Mouse (Mus musculus): Measurements from ENCODE around the gene Pced1a. TPM values are rescaled to one million over a fixed set of nuclear protein-coding genes. Genes with fewer than 3 reads are reported as not detected.

Pced1a gene
- total RNA-seq, 2 experiments from 2014 or later, result 5.6 to 6.2 TPM

DNA sequence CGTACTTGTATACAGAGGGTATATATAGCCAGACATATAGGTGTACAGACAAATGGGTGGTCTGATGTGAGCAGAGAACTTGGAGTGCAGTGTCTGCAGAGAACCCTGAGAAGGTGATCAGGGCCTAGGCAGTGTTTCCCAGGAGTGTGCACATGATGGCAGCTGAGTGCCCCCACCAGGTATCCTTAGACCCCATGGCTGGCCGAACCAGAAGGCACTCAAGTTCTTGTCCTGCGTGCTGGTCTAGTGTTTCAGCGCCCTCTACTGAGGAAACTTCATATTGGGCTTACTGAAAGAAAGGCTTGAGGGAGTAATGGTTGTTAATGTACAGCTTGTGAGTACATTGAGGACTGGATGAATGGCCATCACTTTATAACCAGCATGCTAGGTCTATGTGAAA lies 8.7 kb upstream of the Pced1a start:
- peak; percentile 53 for DNase-seq

DNA sequence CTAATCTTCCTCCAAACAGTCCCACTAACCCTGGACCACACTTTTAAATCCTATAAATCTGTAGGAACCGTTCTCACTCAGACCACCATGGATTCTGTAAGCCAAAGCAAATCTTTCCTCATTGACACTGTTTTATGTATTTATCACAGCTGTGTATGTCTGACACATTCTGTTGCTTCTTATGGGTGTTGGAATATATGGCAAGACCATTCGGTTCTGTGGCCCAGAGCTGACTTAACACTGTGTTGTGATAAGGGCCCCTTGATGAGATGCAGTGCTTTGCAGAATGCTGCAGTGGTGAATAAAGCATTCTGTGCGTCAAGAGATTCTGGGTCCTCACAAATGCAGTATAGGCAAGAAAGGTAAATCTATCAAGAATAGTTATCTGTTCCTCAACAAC lies 7.7 kb upstream of the Pced1a start:
- no peak for DNase-seq

DNA sequence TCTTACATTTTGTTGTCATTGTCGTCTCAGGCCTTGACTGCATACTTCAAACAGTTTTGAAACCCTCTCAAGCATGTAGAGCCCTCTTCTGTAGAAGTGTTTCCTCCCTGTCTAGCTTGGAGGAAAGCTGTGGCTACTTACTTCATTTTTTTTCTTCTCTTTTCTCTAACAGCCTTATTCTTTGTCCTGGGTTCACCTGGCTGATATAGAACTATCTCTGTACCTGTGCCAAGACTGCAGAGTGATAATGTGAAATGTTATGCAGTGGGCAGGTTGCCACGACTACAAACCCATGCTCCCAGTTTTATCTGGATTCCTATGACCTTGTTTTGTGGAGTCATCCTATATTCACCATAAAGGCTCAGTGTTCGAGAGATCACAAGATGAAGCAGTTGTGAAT lies 6.0 kb upstream of the Pced1a start:
- DNase-seq, result no peak

DNA sequence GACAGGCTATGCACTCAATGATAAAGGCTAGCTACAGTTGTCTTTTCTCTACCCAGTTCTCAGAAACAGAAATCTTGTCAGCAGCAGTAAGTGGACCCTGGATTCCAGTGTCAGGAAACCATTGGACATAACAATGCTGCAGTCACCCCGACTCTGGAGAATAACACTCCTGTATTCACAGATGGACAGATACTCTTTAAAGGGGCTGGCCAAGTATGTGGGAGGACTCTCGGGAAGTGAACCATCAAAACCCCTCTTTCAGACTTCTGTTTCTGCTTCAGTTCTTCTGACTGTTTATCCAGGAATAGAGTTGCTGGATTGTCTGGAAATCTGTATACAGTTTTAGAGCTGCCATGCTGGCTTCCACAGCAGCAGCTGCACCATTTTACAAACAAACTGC lies 5.3 kb upstream of the Pced1a start:
- no peak for DNase-seq

DNA sequence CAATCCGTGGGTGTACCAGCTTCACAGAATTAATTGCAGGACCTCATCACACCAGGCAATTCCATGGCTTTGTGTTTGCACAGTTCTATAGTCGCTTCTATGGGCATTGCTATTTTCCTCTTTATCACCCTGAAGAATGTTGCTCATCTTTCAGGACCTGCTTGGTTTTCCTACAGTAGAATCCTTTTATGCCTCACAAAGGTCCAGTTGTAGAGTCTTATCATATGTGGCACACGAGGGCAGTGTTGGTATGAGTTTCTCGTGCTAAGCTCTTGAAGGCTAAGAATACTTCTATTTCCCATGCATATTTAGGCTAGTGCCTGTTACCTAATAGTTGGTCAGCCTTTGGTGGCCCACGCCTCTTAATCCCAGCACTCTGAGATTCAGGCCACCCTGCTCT lies 611 bp upstream of the Pced1a start:
- DNase-seq, result no peak

DNA sequence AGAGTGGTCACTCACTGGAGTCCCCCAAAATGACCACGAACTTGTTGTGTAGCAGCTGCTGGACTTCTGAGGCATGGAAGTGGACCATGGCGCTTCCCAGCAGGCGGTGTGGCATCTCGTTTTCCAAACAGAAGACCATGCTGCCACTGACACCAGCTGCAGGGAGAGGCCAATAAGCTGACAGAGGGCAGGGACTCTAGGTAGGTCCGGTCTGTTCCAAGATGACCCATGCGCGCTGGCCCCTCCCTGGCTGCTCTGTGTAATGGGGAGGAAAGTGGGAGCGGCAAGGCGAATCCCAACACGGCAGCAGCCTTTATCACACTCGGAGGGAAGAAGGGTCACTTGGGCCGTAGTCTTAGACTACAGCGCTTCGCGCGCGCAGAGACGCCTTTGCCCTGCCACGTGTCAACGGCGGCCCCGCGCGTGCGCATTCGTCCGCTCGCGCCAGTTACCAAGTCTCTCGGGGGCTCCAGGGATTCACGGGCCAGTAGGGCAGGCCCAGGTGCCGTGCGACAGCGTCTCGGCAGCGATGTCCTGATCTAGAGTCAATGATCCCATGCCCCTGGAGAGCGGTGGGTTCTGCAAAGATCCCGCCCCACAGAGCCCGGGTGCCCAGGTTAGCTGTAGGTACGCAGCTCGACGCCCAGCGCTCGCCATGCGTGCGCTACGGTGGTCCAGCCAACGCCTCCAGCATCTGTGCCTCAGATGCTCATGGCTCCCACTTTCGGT lies 940 bp downstream of the Pced1a start:
- DNase-seq, result peak; percentile 84

DNA sequence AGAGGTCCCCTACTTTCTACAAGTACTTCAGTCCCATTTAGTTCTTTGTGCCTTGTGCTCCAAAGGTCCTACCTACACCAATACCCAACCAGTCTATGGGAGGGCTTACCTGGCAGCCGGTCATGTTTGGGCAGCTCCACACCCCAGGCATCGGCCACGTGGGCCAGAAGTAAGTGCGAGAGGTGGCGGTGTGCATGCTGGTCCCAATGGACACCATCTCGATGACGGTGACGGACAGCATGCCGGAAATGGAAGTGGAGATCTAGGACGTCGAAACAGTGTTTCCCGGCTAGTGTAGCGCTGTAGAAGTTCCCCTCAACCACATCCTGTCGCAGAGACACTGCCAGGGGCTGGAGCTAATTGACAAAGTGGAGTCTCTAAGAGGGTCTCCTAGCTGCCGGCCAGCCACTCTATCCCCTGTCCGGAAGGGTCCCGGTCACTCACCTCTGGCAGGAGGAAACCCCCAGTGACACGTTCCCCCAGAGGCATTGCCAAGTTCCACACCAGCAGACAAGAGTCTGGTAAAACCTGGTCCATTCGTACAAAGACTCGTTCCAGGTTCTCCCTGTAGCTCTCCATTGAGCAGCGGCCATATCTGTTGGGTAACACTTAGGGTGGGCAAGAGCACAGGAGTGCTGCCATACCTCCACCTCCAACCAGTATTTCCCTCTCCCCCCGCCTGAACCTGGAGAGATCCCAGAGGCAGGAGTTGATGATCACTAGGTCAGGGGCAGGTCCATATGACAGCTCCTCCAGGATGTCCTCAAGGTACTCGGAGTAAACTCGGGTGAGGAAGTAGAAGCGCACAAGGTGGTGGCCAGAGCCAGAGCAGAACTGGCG lies 2.5 kb downstream of the Pced1a start:
- DNase-seq, result no peak

DNA sequence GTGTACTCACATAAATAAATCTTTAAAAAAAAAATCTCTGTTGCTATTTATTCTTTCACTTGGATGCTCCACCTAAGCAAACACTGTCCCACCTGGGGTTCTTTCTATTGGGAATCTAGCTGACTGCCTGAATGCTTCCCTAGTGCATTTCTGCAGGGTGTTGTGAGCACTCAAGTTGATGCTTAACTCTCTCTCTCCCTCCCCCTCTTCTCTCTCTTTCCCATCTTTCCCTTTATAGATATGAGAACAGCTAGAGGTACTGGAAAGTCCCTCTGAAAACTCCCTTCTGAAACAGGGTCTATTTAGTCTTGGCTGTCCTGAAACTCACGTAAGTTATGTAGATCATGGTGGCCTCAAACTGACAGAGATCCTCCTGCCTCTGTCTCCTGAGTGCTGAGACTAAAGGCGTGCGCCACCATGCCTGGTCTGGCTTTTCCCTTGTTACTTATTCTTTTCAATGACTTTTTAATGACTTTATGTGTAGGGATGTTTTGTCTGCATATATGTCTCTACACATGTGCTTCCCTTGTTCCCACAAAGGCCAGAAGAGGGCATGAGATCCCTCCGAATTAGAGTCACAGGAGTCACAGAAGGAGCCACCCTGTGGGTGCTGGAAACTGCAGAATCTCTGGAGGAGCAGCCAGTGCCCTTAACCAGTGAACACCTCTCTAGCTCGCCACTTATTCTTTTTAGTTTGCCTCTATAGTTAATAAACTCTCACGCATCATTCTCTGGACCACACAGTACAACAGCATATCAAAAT lies 10.2 kb downstream of the Pced1a start:
- no peak for DNase-seq

DNA sequence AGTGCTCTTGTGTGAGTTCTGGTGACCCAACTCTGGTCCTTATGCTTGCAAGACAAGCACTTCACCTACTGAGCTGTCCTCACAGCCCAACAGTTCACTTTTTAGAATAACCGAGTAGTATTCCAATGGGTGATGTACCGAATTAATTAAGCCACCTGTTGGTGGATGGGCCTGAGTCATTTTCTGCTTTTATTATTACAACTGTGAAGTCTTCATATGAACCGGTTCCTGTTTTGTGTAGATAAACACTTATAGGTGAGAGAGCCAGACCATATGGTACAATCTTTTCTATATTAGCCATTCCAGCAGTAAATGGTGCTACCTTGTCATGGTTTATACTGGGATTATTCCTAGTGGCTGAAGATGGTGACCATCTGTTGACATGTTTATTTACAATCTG lies 11.7 kb downstream of the Pced1a start:
- no peak for DNase-seq

DNA sequence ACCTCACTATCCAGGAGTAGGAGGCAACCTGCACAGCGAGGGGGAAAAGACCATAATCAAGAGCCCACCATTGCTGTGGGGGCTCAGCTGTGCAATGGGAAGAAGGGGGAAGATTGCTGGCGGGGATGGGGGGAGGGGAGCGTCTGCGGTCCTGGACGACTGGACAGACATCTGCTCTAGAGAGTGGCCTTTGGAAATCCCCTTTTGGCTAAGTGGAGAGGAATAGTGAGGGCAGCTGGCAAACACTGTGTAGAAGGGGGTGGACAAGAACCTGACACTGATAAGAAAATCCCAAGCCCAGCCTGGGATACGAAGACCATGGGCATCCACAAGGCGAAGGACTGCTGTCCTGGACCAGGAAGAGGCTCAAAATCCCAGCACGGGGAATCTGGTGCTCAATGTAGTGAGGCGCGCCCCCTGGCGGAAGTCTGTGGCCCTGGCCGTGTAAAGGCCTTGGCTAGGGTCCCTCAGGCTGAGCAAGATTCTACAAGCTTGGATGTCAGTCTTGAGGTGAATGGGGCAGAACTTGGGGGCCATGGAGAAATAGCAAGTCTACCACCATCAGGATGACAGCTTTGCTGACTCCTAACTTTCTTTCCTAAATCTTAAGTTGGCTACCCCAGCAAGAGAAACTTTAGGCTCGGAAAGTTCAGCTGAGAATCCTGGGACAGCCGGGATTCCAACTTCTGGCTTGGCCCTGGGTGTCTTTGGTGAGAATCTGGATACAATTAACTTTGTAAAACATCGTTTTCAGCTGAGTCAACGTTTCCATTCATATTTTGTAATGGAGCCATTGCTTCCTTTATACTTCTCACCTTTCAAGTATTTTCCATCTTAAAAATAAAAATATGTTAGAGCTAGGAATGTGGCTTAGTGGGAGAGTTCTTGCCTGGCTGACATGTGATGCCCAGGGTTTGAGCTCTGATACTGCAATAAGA lies 12.7 kb downstream of the Pced1a start:
- DNase-seq, result peak; percentile 92

DNA sequence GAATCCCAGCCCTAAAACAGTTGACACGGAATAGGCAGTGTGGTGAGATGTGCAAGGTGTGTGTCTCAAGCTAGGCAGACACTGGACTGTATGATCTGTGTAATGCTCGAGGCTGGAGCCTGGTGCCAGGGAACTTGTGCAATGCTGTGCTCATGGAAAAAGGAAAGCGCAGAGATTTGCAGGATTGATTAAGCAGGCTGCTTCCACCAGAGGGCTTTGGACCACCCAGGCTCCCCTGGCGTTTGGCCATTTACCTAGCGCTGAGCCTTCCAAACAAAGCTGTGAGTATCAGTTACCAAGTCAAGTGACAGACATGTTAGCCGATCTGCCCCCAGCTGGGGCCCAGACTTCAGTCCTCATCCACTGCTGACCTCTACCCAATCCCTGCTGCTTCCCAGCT lies 16.3 kb downstream of the Pced1a start:
- DNase-seq, result no peak

DNA sequence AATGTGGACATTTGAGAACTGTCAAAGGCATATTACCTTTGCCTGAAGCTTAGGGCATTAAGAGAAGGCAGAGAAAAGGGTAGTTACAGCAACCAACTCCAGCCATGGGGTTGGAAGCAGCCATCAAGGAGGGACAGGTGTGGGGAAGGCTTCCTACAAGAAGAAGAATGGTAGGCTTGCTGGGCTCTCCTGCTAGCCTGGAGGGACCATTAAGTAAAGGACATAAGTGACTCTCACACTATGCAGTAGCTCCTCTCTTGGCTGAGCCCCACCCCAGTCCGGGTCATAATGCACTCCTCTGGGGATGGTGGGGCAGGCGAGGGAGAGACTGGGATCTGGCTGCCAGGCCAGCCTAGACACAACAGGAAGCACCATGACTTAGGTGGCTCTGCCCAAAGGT lies 18.3 kb downstream of the Pced1a start, which contains the start of gene Tmem239:
Gene Tmem239 (plus strand): TSS at position 301 of the 400 bp plus-strand sequence.
- DNase-seq, result no peak

DNA sequence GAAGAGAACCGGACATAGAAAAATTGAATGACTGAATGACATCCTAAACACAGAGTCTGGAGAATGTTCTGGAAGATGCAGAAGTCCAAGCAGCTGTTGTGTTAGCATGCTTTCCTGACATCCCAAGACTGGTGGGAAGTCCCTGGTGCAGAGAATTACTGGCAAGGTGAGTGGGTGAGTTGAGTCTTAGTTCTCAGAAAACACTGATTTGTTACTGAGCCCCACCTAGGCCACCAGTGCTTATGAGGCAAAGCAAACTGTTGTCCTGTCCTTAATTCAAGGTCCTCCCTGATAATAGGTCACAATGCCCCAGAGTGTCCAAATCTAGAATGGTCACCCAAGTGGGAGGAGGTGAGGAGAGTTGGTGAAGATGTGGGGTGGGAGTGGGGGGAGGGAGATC lies 19.6 kb downstream of the Pced1a start, which contains the start of the genes Gm28372 and 1700020A23Rik:
Gene Gm28372 (plus strand): TSS at position 301 of the 400 bp plus-strand sequence.
Gene 1700020A23Rik (plus strand): TSS at position 321 of the 400 bp plus-strand sequence.
- DNase-seq, result no peak

DNA sequence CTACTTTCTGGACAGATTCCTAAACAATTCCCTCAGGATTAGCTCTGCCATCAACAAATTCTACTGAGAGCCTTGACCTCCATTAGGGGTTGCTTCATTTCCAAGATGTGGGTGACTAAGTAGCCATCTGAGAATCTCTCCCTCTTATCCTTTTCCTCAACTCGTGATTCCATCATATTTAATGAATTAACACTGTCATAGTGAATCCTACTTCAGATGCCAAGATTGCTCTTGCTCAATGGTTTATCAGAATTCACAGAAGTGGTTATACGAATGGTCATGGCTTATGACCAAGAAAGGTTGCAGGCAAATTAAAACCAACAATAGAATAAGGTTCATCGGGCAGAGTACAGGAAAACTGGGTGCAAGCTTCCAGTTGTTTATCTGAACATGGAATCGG lies 22.6 kb downstream of the Pced1a start:
- DNase-seq, result no peak

DNA sequence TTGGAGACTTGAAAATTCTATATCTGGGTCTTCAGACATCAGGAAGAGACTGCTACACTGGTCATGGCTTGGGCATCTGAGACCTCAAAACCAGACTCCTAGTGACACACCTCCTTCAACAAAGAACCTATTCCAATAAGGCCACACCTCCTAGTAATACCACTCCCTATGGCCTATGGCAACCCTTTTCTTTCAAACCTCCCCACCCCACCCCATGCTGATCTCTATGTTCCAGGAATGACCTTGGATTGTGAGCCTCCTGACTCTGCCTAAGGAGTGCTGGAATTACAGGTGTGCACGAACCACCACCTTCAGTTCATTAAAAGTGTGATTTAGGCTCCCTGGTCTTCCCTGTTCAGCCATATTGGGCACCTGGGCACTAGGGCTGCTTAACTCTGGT lies 24.5 kb downstream of the Pced1a start:
- no peak for DNase-seq

DNA sequence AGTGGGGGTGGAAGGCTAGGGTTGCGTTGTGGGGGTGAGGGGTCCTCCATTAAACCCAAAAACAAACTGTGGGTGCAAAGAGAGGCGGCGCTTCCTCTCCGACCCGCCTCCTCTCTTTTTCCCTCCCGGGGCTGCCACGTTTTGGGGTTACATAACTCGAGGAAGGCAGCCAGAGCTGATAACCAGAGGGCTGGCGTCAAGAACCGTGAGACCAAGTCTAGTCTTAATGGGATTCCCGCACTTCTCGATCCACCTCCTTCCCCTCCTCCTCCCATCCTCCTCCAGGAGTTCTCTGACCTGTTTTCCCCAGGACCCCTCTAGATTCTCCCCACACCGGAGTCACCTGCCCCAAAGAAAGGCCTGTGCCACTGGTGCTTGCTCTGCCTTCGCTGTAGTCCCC lies 26.4 kb downstream of the Pced1a start:
- DNase-seq, result peak; percentile 51

DNA sequence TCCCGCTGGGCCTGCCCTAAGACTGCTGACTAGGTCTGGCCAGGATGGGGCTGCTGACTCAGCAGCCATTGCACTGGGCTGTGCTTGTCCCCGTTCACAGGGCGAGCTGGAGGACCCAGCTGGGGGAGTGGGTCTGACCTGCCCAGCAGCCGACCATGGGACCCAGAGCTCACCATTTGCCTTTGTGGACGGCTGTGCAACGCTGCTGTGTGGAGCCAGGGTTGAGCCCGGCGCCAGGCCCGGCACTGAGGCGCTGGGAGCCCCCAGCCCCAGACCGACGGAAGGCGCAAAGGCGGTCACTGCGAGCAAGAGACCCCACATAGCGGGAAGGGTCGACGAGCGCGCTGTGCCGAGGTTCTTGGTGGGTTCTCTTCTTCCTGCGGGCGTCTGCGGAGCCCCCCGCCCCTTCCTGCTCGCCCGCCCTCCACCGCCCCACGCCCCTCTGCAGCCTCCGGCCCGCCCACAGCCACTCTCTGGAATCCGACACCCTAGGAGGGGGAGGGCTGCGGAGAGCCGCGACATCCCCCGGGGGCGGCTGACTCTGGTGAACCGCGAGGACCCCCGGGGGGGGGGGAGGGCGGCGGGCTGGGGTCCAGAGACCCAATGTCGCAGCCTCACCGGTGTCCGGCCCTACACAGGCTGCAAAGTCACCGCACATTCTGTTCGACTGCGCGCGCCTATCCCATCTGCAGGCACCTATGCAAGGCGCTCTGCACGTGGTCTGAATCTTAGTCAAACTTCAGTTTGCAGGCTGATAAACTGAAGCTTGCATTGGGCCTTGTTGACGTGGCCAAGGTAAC lies 27.1 kb downstream of the Pced1a start, which contains the start of gene Cpxm1:
Gene Cpxm1 (minus strand): TSS at position 389 of the 800 bp plus-strand sequence.
- peak; percentile 45 for DNase-seq

DNA sequence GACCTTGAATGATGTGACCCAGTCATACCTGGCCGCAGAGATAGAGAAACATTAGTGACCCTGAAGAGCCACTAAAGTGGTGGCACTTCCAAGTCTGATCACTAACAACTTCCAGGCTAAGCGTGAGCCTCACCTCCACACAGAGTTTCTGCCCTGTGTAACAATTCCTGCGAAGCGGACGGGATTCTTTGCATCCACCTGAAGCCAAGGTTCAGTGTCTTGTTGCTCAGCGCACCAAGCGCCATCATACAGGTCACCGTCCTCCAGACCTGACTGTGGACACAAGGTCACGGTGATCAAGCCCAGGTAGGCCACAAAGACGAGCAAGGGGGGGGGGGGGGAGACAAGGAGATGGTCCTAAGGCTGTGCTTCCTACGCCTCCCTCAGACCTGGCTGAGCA lies 28.8 kb downstream of the Pced1a start:
- DNase-seq, result no peak

DNA sequence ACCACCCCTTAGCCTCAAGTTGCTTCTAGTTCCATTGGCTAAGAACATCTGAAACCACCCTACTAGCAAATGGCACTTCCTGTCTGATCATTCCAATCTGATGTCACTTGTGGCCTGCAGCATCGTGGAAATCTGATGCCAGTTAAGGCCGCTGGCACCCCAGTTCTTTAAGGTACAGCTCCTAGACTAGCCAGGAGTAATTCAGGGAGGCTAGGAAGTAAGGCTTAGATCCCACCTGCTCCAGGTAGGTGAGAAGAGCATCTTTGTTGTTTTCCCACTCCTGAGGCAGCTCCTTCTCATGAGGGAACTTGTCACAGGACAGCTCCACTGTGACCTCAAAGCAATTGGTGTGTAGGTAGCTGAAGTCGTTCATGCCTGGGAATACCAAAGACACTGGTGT lies 31.7 kb downstream of the Pced1a start:
- no peak for DNase-seq

DNA sequence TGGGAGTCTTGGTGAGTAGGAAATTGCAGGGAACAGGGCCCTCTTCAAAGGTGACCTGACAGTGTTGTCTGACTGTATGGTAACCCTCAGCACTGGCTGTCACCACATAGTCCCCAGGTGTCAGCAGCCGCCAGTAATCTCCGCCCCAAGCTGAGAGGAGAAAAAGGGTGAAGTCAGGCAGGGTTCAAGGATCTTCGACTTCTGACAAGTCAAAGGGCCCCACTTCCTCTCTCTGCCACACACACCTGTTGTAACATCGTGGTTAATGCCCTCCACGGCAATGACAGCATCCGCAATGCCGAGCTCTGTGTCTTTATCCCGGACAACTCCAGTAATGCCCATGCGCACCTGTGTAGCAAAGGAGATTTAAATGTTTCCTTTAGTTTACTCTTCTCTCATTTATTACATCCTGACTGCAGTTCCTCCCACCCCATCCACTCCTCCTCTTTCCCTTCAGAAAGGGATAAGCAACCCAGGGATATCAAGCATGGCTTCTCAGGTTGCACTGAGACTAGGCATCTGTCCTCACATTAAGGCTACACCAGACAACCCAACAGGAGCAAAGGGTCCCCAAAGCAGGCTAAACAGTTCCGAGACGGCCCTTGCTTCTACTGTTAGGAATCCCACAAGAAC lies 33.4 kb downstream of the Pced1a start:
- no peak for DNase-seq
